In genomic region chr5:137159461-137159860, GRCm38 (mm10) we compare ENCODE assay signal across 9 mouse cellular contexts. TPM values are rescaled to one million over a fixed set of nuclear protein-coding genes. Genes with fewer than 3 reads are reported as not detected.
DNase-seq lines count a peak whose midpoint lies in the region; ATAC-seq and TF ChIP-seq lines count a peak whose summit lies in the region.
"Had no signal": no experiment of that assay in that cellular context is flagged by ENCODE, and none has a peak within 500 bp of the region (broad histone marks: within the 10 kb centered on the region; RNA-seq: fewer than 3 reads in every experiment).

No protein-coding gene starts in this region.

- TF ChIP-seq EP300 in ES-Bruce4 (IDR thresholded peaks at IDR 0.05; ENCODE audit: insufficient read depth, low read depth, low read length), result 0 out of 2 replicates have a peak, but pooled peaks have one; percentile 21

- DNase-seq in left cerebral cortex, adult 2 months (ENCODE audit: extremely low spot score in 1 of 2, low spot score in 2 of 2), result no peak
- DNase-seq in left cerebral cortex, postnatal 36 days (ENCODE audit: low spot score in 2 of 2), result no peak
- peak; percentile 20 to 51 for DNase-seq in adrenal gland, postnatal 36 days
- peak; percentile 59 for DNase-seq in lung, postnatal 36 days
- peak; percentile 61 for DNase-seq in testis, postnatal 14 days (ENCODE audit: low spot score)
- DNase-seq in forebrain, embryonic 11.5 days (ENCODE audit: low spot score), result no peak

- WGBS in forebrain, embryonic 11.5 days, result 31% methylated on average over 11 of the region's 11 CpGs

- no peak overlapping the region for H3K27ac ChIP-seq in left cerebral cortex, adult 2 months
- no peak overlapping the region for H3K27ac ChIP-seq in ES-Bruce4 (ENCODE audit: insufficient read depth, low read length)
- no peak overlapping the region for H3K27ac ChIP-seq in forebrain, embryonic 11.5 days (ENCODE audit: low read depth, low read length)

- TF ChIP-seq CTCF in left cerebral cortex, adult 2 months (IDR thresholded peaks at IDR 0.05), result peak; percentile 57
- peak; percentile 100 for TF ChIP-seq CTCF in ES-Bruce4 (IDR thresholded peaks at IDR 0.05; ENCODE audit: low read depth, low read length)

- peak; percentile 64 for ATAC-seq in inflammation-experienced regulatory T-cells, adult 6 months
- ATAC-seq in forebrain, embryonic 11.5 days (replicated peaks; ENCODE audit: low FRiP score), result no peak

- H3K9me3 ChIP-seq in ES-Bruce4 (replicated peaks; ENCODE audit: control insufficient read depth, insufficient read depth, low read length, poor library complexity, severe bottlenecking), result no peaks in the 10 kb centered on the region
- peaks cover 3% of the 10 kb centered on the region; the same call in 1 of the 2 replicates for H3K9me3 ChIP-seq in forebrain, embryonic 11.5 days (ENCODE audit: control insufficient read depth, low read length)

- no peaks in the 10 kb centered on the region for H3K27me3 ChIP-seq in ES-Bruce4 (ENCODE audit: control insufficient read depth, insufficient read depth, low read length, poor library complexity, severe bottlenecking)
- no peaks in the 10 kb centered on the region for H3K27me3 ChIP-seq in forebrain, embryonic 11.5 days (ENCODE audit: control insufficient read depth, insufficient read depth, low read length)

- no peak overlapping the region for H3K9ac ChIP-seq in ES-Bruce4 (ENCODE audit: low read depth, poor library complexity, severe bottlenecking)
- H3K9ac ChIP-seq in forebrain, embryonic 11.5 days (ENCODE audit: low read length), result no peak overlapping the region

- TF ChIP-seq POLR2A in ES-Bruce4 (IDR thresholded peaks at IDR 0.05; ENCODE audit: insufficient read depth, low read length), result no peak

- no peaks in the 10 kb centered on the region for H3K36me3 ChIP-seq in ES-Bruce4 (ENCODE audit: control insufficient read depth, insufficient read depth, low read length, poor library complexity, severe bottlenecking)
- no peaks in the 10 kb centered on the region for H3K36me3 ChIP-seq in forebrain, embryonic 11.5 days (ENCODE audit: control insufficient read depth, insufficient read depth, low read length)

- no peak overlapping the region for H3K4me3 ChIP-seq in left cerebral cortex, adult 2 months
- H3K4me3 ChIP-seq in ES-Bruce4 (ENCODE audit: low read depth, low read length), result no peak overlapping the region
- no peak overlapping the region for H3K4me3 ChIP-seq in forebrain, embryonic 11.5 days (ENCODE audit: low read depth, low read length)
- H3K4me3 ChIP-seq: megakaryocyte, embryonic 14.5 days had no signal

- no peak overlapping the region for H3K4me2 ChIP-seq in forebrain, embryonic 11.5 days (ENCODE audit: low read depth, low read length, severe bottlenecking)

- intact Hi-C loops in left cerebral cortex, adult 2 months (cut with DNase I), result loop anchor here (10.0 kb wide), 1 partner anchor 315 kb away; the partner anchor contains the start of gene Zan
- intact Hi-C loops in left cerebral cortex, postnatal 36 days (cut with DNase I), result no loop called here

- no peaks in the 10 kb centered on the region for H3K4me1 ChIP-seq in ES-Bruce4 (ENCODE audit: control insufficient read depth, insufficient read depth, low read length)
- H3K4me1 ChIP-seq in forebrain, embryonic 11.5 days (replicated peaks; ENCODE audit: control insufficient read depth, insufficient read depth, low read length), result no peaks in the 10 kb centered on the region
- H3K4me1 ChIP-seq: megakaryocyte, embryonic 14.5 days had no signal

RNA-seq across cellular contexts. Expression of gene Muc3, which starts 10.3 kb away (rescaled TPM):
- not detected for total RNA-seq in left cerebral cortex, adult 2 months (2021)
- total RNA-seq in left cerebral cortex, postnatal 36 days (2021), result not detected
- polyA plus RNA-seq in ES-Bruce4 (2011; ENCODE audit: insufficient read depth, insufficient read length, low read depth, missing spikeins), result not detected in 2 replicates
- not detected for total RNA-seq in adrenal gland, postnatal 36 days (2021)
- polyA plus RNA-seq in inflammation-experienced regulatory T-cells, adult 6 months (2017; shearing (Covaris generic)), result not detected
- not detected in 2 replicates for polyA plus RNA-seq in forebrain, embryonic 11.5 days (2014; fragmentation: Nextera tagmentation; extraction: Ambion mirVana)

RNA-seq across cellular contexts. Expression of gene Trim56, which starts 43.5 kb away (rescaled TPM):
- 1 to 10 TPM; 4.3 to 5.7 TPM for total RNA-seq in left cerebral cortex, adult 2 months (2021)
- 1 to 10 TPM; 4.3 to 5.2 TPM for total RNA-seq in left cerebral cortex, postnatal 36 days (2021)
- polyA plus RNA-seq in ES-Bruce4 (2011; ENCODE audit: insufficient read depth, insufficient read length, low read depth, missing spikeins), result 15.2 and 16.1 TPM in 2 replicates
- 10 to 100 TPM; 40.9 to 44.8 TPM for total RNA-seq in adrenal gland, postnatal 36 days (2021)
- polyA plus RNA-seq in inflammation-experienced regulatory T-cells, adult 6 months (2017; shearing (Covaris generic)), result 10 to 100 TPM; 12.2 to 16.5 (median 15.0) TPM
- 6.2 and 7.6 TPM in 2 replicates for polyA plus RNA-seq in forebrain, embryonic 11.5 days (2014; fragmentation: Nextera tagmentation; extraction: Ambion mirVana)

RNA-seq across cellular contexts. Expression of gene Muc3a, which starts 52.7 kb away (rescaled TPM):
- total RNA-seq in left cerebral cortex, adult 2 months (2021), result 1 to 10 TPM; 4.6 to 5.4 TPM
- 1 to 10 TPM; 2.3 to 6.9 TPM for total RNA-seq in left cerebral cortex, postnatal 36 days (2021)
- 2.2 and 2.5 TPM in 2 replicates for polyA plus RNA-seq in ES-Bruce4 (2011; ENCODE audit: insufficient read depth, insufficient read length, low read depth, missing spikeins)
- under 1 TPM in 1 of 2 experiments, not detected in 1; 0.17 TPM for total RNA-seq in adrenal gland, postnatal 36 days (2021)
- polyA plus RNA-seq in inflammation-experienced regulatory T-cells, adult 6 months (2017; shearing (Covaris generic)), result 1 to 10 TPM; 2.3 to 4.8 (median 4.2) TPM
- polyA plus RNA-seq in forebrain, embryonic 11.5 days (2014; fragmentation: Nextera tagmentation; extraction: Ambion mirVana), result not detected in 2 replicates

Comparison
In these comparisons a context has a peak if more than half of its experiments do, and no peak if none do; other contexts are left out.
1. DNase-seq: peak in adrenal gland, postnatal 36 days (2 of 2), lung, postnatal 36 days (single experiment) and testis, postnatal 14 days (single experiment); none in left cerebral cortex, adult 2 months (0 of 2), left cerebral cortex, postnatal 36 days (0 of 2) and forebrain, embryonic 11.5 days (single experiment).
2. RNA of gene Trim56, which starts 43.5 kb away (total RNA-seq): 40.9 to 44.8 TPM in adrenal gland, postnatal 36 days; 4.3 to 5.7 TPM in left cerebral cortex, adult 2 months and 4.3 to 5.2 TPM in left cerebral cortex, postnatal 36 days; every median in the first group is over 4 times any median in the second.